Mouse (Mus musculus): ENCODE results near the gene Mobp. TPM values are rescaled to one million over a fixed set of nuclear protein-coding genes. Genes with fewer than 3 reads are reported as not detected.
A peak's percentile ranks its signal among the peaks of the same experiment; 100 is the strongest.

Gene Mobp
- polyA plus RNA-seq, 1 experiment from 2014 or later: 0.04 TPM

DNA sequence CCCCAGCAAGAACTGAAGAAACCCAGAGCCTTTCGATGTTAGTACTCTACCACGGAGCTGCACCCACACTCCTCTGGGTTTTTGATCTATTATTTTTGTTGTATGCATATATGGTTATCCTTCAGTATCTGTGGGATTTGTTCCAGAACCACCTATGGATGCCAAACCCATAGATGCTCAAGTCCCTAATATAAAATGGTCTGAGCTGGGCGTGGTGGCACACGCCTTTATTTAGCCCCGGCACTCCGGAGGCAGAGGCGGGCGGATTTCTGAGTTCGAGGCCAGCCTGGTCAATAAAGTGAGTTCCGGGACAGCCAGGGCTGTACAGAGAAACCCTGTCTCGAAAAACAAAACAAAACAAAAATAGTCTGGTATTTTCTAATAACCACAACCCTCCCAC lies 22.6 kb upstream of the Mobp start:
- Histone ChIP-seq H3K9me3 (replicated peaks; ENCODE audit: low read length) (no peaks in the 10 kb centered on the region), H3K4me2 (ENCODE audit: low read length) (peak overlapping the region; percentile 51), H3K27ac (peak overlapping the region; percentile 72), H3K36me3 (ENCODE audit: insufficient read depth, low read length) (peaks cover 31% of the 10 kb centered on the region), H3K9ac (ENCODE audit: low read depth, low read length) (no peak overlapping the region; the same call in 1 of the 2 replicates), H3K4me3 (replicated peaks; ENCODE audit: low read depth, low read length) (peak overlapping the region; percentile 97), H3K27me3 (ENCODE audit: insufficient read depth, low read length) (no peaks in the 10 kb centered on the region), H3K4me1 (replicated peaks; ENCODE audit: insufficient read depth, low read length) (0 out of 2 replicates have a peak, but pooled peaks cover 8% of the 10 kb centered on the region)
- ATAC-seq (replicated peaks; ENCODE audit: low FRiP score, low read depth) (no peak), DNase-seq (ENCODE audit: low spot score) (no peak)
- 53% methylated on average over 11 of the region's 11 CpGs for WGBS
- no peak for TF ChIP-seq CTCF (IDR thresholded peaks at IDR 0.05; ENCODE audit: low read depth)

- H3K4me3 ChIP-seq (replicated peaks; ENCODE audit: low read depth, low read length): peak within 1 kb of the TSS; percentile 97
- ATAC-seq (replicated peaks; ENCODE audit: low FRiP score, low read depth) (peak; percentile 97), DNase-seq (ENCODE audit: low spot score) (peak; percentile 99)
- peak within 1 kb of the TSS; percentile 98 for H3K9ac ChIP-seq (ENCODE audit: low read depth, low read length)
- no peaks in the 10 kb centered on the region for H3K9me3 ChIP-seq (replicated peaks; ENCODE audit: low read length)
- peaks cover 34% of the 10 kb centered on the region for H3K36me3 ChIP-seq (ENCODE audit: insufficient read depth, low read length)
- 0 out of 2 replicates have a peak, but pooled peaks cover 8% of the 10 kb centered on the region for H3K4me1 ChIP-seq (replicated peaks; ENCODE audit: insufficient read depth, low read length)
- peak within 1 kb of the TSS; percentile 72 for H3K4me2 ChIP-seq (ENCODE audit: low read length)
- TF ChIP-seq CTCF (IDR thresholded peaks at IDR 0.05; ENCODE audit: low read depth): no peak
- H3K27ac ChIP-seq: peak within 1 kb of the TSS; percentile 91
- H3K27me3 ChIP-seq (ENCODE audit: insufficient read depth, low read length): no peaks in the 10 kb centered on the region
- WGBS: under 1% methylated on average over 72 of the region's 72 CpGs
These were observed 21.8 kb upstream of the Mobp start, which contains the start of gene Rpsa for GRCm38 (mm10) chr9:120127538-120128251. Gene Rpsa, plus strand, starts transcription at chr9:120127689.

DNA sequence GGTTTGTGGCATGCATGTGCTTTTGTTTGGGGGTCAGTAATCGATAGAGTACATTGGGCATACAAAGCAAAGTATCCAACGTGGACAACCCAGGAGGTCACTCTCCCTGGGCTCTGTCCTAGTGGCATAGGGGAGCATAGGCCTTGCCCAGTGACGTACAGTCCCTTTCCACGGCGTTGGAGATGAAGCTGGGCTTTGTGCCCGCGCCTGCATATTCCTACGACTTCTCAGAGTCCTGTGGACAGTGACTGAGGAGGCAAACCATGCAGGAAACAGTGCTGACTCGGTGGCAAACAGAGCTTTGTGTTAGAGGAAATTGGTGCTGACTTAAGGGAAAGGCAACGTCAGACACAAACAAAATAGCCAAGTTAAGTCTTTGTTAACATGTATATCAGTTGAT lies 20.2 kb upstream of the Mobp start:
- Histone ChIP-seq H3K9me3 (replicated peaks; ENCODE audit: low read length) (no peaks in the 10 kb centered on the region), H3K4me3 (replicated peaks; ENCODE audit: low read depth, low read length) (0 out of 2 replicates have a peak overlapping the region, but pooled peaks have one; percentile 97), H3K27me3 (ENCODE audit: insufficient read depth, low read length) (no peaks in the 10 kb centered on the region), H3K9ac (ENCODE audit: low read depth, low read length) (peak overlapping the region; percentile 98), H3K4me1 (replicated peaks; ENCODE audit: insufficient read depth, low read length) (0 out of 2 replicates have a peak, but pooled peaks cover 8% of the 10 kb centered on the region), H3K4me2 (ENCODE audit: low read length) (peak overlapping the region; percentile 72), H3K27ac (no peak overlapping the region; the same call in 1 of the 2 replicates), H3K36me3 (ENCODE audit: insufficient read depth, low read length) (peaks cover 30% of the 10 kb centered on the region)
- ATAC-seq (replicated peaks; ENCODE audit: low FRiP score, low read depth): no peak
- no peak for DNase-seq (ENCODE audit: low spot score)
- TF ChIP-seq CTCF (IDR thresholded peaks at IDR 0.05; ENCODE audit: low read depth): no peak
- 62% methylated on average over 10 of the region's 10 CpGs for WGBS

DNA sequence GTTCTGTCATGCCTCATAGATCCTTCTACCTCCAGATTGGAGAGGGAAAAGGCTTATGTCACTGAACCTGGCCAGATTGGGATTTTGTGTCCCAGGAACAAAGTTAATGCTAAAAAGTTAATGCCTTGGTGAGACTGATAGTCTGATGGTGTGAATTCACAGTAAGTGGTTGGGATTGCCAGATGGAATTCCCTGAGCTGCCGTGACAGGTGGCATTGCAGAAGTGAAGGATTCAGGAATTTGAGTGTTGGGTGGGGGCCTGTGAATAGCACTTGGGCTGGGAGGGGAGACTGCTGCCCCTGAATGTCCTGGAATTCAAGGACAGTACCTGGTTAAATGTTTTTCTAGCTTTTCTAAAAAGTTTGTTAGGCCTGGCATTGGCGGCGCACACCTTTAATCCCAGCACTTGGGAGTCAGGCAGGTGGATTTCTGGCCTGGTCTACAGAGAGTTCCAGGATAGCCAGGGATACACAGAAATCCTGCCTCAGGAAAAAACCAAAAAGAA lies 17.7 kb upstream of the Mobp start:
- Histone ChIP-seq H3K36me3 (ENCODE audit: insufficient read depth, low read length) (peaks cover 30% of the 10 kb centered on the region), H3K27ac (no peak overlapping the region), H3K4me1 (replicated peaks; ENCODE audit: insufficient read depth, low read length) (0 out of 2 replicates have a peak, but pooled peaks cover 8% of the 10 kb centered on the region), H3K27me3 (ENCODE audit: insufficient read depth, low read length) (no peaks in the 10 kb centered on the region), H3K9me3 (replicated peaks; ENCODE audit: low read length) (no peaks in the 10 kb centered on the region), H3K4me3 (replicated peaks; ENCODE audit: low read depth, low read length) (no peak overlapping the region), H3K4me2 (ENCODE audit: low read length) (no peak overlapping the region), H3K9ac (ENCODE audit: low read depth, low read length) (no peak overlapping the region)
- no peak for ATAC-seq (replicated peaks; ENCODE audit: low FRiP score, low read depth)
- no peak for DNase-seq (ENCODE audit: low spot score)
- TF ChIP-seq CTCF (IDR thresholded peaks at IDR 0.05; ENCODE audit: low read depth): no peak
- 89% methylated on average over 3 of the region's 3 CpGs for WGBS

GRCm38 (mm10) chr9:120132980-120133754 lies 16.3 kb upstream of the Mobp start:
- Histone ChIP-seq H3K36me3 (ENCODE audit: insufficient read depth, low read length) (peaks cover 30% of the 10 kb centered on the region), H3K27me3 (ENCODE audit: insufficient read depth, low read length) (no peaks in the 10 kb centered on the region), H3K9ac (ENCODE audit: low read depth, low read length) (no peak overlapping the region), H3K4me2 (ENCODE audit: low read length) (no peak overlapping the region), H3K4me1 (replicated peaks; ENCODE audit: insufficient read depth, low read length) (0 out of 2 replicates have a peak, but pooled peaks cover 8% of the 10 kb centered on the region), H3K9me3 (replicated peaks; ENCODE audit: low read length) (no peaks in the 10 kb centered on the region), H3K27ac (no peak overlapping the region), H3K4me3 (replicated peaks; ENCODE audit: low read depth, low read length) (no peak overlapping the region)
- DNase-seq (ENCODE audit: low spot score) (no peak), ATAC-seq (replicated peaks; ENCODE audit: low FRiP score, low read depth) (no peak)
- 38% methylated on average over 8 of the region's 8 CpGs for WGBS
- TF ChIP-seq CTCF (IDR thresholded peaks at IDR 0.05; ENCODE audit: low read depth): no peak
